Mouse (Mus musculus) adrenal gland (tissue): ENCODE data around the gene Sod1.
"Not testable (repeated sequence)": the region's sequence is repeated elsewhere in the genome, so short reads cannot be mapped to it uniquely, and the experiment has no call there.

Source experiments
- intact Hi-C: fragments of 180-260 bp; cut with DNase I; formaldehyde crosslinking; loops from one replicate; pipeline ENCODE4 v1.15.1; 2025

Gene Sod1

DNA sequence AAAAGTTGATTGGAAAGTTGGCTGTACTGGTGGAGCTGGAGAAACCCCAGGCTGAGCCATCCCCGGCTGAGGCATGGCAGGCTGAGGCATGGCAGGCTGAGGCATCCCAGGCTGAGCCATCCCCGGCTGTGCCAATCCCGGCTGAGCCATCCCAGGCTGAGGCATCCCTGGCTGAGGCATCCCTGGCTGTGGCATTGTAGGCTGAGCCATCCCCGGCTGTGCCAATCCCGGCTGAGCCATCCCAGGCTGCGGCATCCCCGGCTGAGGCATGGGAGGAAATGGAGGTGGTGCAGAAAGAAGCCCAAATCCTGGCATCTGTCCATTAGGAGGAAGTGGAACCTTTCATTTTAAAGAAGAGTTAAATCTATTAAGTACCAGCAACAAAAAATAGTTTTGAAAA is 29.5 kb downstream of the Sod1 start:
- intact Hi-C loops, result no loop called here

DNA sequence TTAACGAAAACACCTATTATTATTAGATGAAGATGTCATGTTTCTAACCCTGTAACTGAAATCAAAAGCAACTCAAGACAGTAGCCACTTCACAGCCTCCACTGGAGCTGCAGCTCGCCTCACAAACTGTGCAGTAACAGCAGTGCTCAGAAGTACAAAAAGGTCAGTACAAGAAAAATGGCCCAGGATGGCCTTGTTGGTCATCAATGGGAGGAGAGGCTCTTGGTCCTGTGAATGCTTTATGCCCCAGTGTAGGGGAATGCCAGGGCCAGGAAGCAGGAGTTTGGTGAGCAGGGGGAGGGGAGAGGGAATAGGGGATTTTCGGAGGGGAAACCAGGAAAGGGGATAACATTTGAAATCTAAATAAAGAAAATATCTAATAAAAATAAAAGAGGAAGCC is 30.7 kb downstream of the Sod1 start:
- intact Hi-C loops, result not testable (repeated sequence)

DNA sequence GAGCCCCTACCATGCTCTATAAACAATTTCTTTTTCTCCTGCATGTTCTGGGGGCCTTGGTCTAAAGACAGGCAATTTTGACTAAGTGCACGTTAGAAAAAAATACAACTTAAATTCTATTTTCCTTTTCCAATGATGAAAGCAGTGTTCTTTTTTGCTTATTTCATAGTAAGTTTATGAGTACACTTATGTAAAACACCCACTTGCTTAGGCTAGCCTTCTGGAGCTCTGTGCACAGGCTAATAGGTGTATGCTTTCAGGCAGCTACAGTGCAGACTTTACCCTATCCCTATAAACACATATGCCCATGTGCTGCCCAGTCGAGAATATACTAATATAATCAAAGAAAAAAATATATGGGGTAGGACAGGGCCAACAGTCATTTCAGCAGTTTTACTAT is 32.0 kb downstream of the Sod1 start:
- intact Hi-C loops, result no loop called here

DNA sequence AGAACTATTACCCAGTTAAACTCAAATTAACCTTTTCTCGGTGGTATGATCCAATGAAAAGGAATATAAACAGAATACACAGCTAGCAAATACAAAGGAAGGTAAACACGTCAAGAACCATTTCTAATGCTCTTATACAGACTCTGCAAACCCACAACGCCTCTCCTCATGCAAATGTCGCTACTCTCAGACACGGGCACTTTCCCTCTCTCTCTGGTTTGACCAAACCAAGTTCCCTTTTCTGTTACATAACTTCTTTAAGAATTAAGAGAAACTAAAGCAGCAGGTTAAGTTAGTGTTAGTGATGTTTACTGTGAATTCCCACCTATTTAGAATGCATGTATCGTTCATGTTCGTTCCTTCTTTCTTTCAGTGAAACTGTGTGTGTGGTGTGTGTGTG is 38.4 kb downstream of the Sod1 start:
- intact Hi-C loops, result no loop called here

DNA sequence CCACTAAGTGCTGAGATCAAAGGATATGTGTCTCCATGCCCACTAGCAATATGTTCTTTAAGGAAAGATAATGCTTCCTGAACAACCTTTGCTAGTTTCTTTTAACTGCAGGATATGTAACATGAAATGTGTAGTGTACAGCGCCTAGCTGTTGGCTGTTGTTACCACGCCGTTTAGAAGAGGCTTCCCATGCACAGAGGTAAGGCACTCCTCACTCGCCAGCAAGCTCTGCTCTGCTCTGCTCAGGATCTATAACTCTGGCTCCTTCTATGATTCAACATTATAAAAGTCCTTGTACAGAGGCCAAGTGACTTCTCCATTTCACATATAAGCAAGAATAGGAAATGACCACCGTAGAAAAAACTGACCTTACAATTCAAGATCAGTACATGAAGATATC is 39.1 kb downstream of the Sod1 start:
- intact Hi-C loops, result no loop called here

DNA sequence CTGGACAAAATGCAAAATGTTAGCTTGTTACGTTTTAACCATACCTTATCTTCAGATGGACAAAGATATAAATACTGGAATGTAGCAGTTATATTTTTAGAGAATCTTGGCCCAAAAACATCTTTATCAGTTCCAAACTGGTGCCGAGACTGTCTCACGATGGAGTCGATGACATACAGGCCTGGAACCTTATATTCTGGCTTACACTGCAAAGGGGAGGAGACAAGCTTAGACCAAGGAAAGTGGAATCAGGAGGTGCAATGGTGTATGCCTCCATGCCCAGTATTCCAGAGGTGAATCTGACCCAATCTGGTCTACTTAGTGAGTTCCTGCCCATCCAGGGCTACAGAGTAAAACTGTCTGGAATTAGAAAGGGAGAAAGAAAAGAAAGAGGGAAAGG is 39.5 kb downstream of the Sod1 start:
- intact Hi-C loops, result no loop called here

DNA sequence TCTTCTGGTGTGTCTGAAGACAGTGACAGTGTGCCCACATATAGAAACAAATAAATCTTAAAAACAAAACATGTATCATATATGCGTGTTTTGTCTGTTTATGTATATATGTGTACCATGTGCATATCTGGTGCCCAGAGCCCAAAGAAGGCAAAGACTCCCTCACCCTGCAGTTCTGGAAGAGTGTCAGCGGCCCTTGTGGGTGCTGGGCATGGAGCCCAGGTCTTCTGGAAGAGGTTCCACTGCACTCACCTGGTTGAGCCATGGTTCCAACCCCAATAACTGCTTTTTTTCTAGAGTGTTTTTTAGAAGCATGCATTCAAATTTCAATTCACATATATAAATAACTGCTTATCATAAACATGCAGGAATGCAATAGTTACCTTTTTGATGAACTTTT is 41.2 kb downstream of the Sod1 start:
- intact Hi-C loops, result no loop called here

DNA sequence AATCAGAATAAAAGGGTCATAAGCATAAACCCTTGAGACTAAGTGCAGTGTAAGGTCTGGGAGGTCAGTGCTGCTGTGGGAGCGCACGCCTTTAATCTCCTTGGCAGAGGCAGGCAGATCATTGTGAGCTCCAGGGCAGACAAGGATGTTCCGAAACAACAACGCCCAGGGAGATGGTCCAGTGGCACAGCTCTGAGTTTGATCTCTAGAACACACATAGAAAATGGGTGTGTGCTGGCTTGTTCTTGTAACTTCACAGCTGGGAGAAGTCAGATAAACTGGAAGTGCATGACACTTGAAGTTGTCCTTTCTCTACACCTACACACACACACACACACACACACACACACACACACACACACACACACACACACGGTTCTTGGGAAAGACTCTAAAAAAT is 43.5 kb downstream of the Sod1 start:
- intact Hi-C loops, result no loop called here

DNA sequence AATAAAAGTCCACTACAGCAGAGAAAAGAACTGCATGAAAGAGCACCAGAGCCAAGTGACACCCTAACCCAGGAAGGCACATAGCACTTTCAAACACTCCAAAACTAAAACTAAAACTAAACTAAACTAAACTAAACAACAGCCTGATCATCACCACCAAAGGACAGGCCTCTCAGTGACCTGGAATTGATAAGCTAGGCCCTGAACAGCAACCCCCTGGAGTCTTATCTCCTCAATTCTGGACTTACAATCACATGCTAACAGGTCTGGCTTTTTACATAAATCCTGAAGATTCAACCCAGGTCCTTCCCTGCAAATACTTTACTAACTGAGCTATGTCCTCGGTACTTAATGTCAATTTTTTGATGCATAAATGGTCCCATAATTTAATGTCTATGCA is 44.6 kb downstream of the Sod1 start:
- intact Hi-C loops, result no loop called here

DNA sequence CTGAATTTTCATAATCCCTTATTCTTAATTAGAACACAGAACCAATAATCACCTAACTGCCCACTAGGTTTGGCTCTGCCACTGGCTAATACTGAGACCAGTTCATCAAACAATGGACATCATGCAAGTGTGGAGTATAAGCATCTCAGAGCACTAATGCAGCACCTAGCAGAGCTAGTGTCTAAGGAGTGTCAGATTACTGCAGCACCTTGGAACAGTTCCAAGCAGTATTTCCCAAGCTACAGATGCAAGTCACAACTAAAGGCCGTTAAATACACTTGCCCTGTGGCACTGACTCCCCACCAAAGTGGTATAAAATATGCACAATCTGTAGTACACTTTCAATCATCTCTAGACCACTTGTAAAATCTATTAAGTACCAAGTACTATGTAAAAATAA is 46.0 kb downstream of the Sod1 start:
- intact Hi-C loops, result no loop called here

DNA sequence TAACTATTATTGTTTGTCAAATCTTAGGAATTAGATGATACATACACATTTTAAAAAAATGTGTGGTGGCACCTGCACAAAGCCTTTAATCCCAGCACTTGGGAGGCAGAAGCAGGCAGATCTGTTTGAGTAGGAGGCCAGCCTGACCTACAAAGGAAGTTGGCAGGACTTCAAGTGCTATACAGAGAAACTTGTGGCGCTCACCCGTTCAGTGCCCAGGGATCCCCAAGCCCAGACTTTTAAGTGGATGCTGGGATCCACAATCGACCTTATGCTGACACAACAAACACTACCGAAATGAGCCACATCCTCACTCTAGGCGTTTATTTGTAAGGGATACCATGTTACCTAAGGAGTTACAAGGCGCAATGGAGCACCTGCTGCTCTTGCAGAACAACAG is 55.0 kb downstream of the Sod1 start:
- intact Hi-C loops, result no loop called here
